Mouse (Mus musculus): ENCODE data around the gene Gzmn. TPM values are rescaled to one million over a fixed set of nuclear protein-coding genes. Genes with fewer than 3 reads are reported as not detected.
"Not testable (repeated sequence)": the region's sequence is repeated elsewhere in the genome, so short reads cannot be mapped to it uniquely, and the experiment has no call there.

The Gzmn gene
- polyA plus RNA-seq (2015; fragmentation: Nextera tagmentation; extraction: Ambion mirVana): not detected in 2 replicates

DNA sequence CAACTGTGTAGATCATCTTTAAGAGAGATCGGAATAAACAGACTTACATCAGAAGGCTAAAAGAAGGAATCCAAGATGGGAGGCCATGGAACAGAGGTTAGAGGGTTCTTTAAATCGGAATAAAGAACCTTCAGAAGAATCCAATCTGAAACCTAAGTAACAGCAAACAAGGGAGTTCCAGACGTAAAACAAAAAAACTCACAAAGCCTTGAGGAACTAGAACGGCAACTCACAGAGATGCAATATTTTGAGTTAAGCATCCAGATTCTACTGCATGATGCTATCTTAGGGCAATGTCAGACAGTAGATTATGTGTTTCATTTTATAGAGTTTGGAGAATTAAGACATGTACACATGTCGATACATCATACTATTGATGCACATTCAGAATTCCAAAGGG lies at the start of gene Gzmn:
TSS of gene Gzmn (minus strand) at position 101 of the 400 bp plus-strand sequence.
- Histone ChIP-seq H3K9ac (no peak within 1 kb of the TSS), H3K4me3 (no peak within 1 kb of the TSS), H3K36me3 (ENCODE audit: poor library complexity, severe bottlenecking) (no peaks in the 10 kb centered on the region), H3K9me3 (replicated peaks) (no peaks in the 10 kb centered on the region), H3K4me1 (no peaks in the 10 kb centered on the region), H3K4me2 (no peak within 1 kb of the TSS), H3K27ac (no peak within 1 kb of the TSS), H3K27me3 (no peaks in the 10 kb centered on the region)
- 89% methylated on average over 5 of the region's 5 CpGs for WGBS
- no peak for ATAC-seq

DNA sequence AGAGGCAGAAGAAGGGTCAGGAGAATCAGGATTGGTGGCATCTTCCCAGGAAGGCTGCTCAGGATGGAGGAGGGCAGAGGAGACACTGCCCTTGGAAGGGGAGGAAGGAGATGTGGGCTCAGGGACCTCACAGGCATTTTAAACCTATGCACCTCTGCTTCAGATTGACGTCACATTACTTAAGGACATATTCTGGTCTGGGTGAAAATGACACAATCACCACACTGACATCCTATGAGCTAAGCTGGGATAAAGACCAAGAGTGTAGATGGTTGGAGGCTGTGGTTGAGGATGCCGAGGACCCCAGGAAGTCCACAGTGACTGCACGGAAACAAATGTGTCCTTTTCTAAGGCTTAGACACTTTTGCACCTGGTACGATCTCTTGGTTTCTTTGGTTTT lies 36.9 kb upstream of the Gzmn start, which contains the start of gene Gzmf:
TSS of gene Gzmf (minus strand) at position 101 of the 400 bp plus-strand sequence.
- Histone ChIP-seq H3K9me3 (replicated peaks) (no peaks in the 10 kb centered on the region), H3K4me3 (no peak within 1 kb of the TSS), H3K9ac (no peak within 1 kb of the TSS), H3K4me2 (no peak within 1 kb of the TSS), H3K27me3 (no peaks in the 10 kb centered on the region), H3K27ac (no peak within 1 kb of the TSS), H3K36me3 (ENCODE audit: poor library complexity, severe bottlenecking) (no peaks in the 10 kb centered on the region), H3K4me1 (no peaks in the 10 kb centered on the region)
- ATAC-seq: no peak
- 91% methylated on average over 4 of the region's 4 CpGs for WGBS

DNA sequence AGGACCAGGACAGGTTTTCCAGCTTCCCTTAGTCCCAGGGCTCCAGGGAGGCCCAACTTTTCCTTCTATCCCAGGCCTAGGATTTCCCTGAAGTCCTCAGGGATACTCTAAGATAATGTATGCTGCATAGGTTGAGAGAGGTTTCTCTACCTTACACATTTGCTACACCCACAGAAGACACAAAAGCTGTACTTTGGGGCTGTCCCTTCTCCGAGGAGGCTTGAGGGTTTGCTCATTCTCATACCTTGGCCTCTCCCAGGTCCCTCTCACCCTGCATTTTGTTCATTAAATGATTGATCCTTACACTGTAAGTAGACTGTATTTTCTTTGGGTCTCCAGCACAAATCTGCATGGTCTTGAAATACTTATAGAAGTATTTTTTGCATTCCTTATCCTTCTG lies 31.2 kb upstream of the Gzmn start:
- Histone ChIP-seq H3K27me3 (no peaks in the 10 kb centered on the region), H3K27ac (no peak overlapping the region), H3K36me3 (ENCODE audit: poor library complexity, severe bottlenecking) (no peaks in the 10 kb centered on the region), H3K4me3 (no peak overlapping the region), H3K4me2 (no peak overlapping the region), H3K9me3 (replicated peaks) (no peaks in the 10 kb centered on the region), H3K9ac (no peak overlapping the region), H3K4me1 (no peaks in the 10 kb centered on the region)
- no peak for ATAC-seq
- WGBS: 75% methylated on average over 1 of the region's 1 CpGs

DNA sequence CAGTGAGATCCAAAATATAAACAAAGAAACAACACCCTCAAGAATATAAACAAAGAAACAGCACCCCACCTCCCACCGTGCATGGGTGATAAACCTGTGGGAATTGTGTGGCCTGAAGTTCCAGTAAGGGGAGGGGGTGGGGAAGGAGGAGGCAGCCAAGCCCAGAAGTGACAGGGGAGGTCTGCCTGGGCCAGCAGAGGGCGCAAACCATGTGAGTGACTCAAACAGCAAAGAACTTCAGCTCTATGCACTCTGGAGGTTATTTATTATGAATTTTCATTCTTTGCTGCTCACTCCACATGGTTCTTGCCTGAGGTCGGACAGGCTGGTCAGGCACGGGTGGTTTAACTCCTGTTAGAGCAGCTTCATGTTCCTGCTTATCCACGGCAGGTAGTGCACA lies 30.6 kb upstream of the Gzmn start:
- not testable (repeated sequence) for H3K36me3 ChIP-seq (ENCODE audit: poor library complexity, severe bottlenecking); H3K9ac ChIP-seq; H3K27ac ChIP-seq; H3K4me3 ChIP-seq; H3K4me1 ChIP-seq; H3K9me3 ChIP-seq (replicated peaks); H3K27me3 ChIP-seq; H3K4me2 ChIP-seq; ATAC-seq
- WGBS: 36% methylated on average over 5 of the region's 5 CpGs

DNA sequence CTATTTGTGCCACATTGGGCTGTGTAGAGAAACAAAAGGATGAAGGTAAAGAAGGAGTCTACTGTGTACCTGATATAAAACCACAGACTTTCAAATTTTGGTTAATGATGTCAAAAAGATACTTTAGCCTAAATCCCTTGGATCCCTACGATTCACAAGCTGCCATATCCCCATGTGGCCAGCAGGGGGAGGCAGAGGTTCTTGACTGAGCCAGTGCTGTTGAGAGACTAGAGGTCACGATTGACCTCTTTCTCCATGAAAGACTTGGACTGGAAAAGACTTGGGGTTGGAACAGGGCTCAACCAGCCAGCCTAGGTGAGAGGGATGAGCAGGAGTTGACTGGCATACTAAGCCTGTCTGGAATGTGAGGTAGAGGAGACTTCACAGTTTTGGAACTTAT lies 29.6 kb upstream of the Gzmn start:
- no peaks in the 10 kb centered on the region for H3K27me3 ChIP-seq
- H3K4me3 ChIP-seq: no peak overlapping the region

DNA sequence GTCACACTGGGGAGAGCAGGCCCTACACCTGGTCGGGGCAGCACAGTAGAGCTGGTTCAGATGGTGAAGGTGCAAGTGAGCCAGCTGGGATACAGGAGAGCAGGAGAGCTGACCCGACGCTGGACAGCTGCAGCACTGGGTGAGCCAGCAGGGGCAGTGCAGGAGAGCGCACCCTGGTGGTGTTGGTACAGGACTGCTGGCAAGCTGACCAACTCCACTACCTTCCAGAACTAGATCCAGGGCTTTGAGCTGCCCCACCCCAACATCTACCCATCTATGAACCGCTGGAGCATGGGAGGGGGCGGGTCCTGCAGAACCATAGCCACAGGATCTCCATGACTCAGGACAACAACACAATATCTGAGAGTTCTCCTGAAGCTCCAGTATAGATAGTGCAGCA lies 12.5 kb upstream of the Gzmn start:
- Histone ChIP-seq H3K4me3 (no peak overlapping the region), H3K4me1 (no peaks in the 10 kb centered on the region), H3K27me3 (no peaks in the 10 kb centered on the region), H3K27ac (no peak overlapping the region), H3K4me2 (no peak overlapping the region), H3K36me3 (ENCODE audit: poor library complexity, severe bottlenecking) (no peaks in the 10 kb centered on the region), H3K9ac (no peak overlapping the region), H3K9me3 (replicated peaks) (no peaks in the 10 kb centered on the region)
- 42% methylated on average over 6 of the region's 6 CpGs for WGBS
- ATAC-seq: no peak

More for the DNA sequence above, 29.6 kb upstream of the Gzmn start:
- H3K9ac ChIP-seq: no peak overlapping the region
- no peaks in the 10 kb centered on the region for H3K9me3 ChIP-seq (replicated peaks)
- H3K36me3 ChIP-seq (ENCODE audit: poor library complexity, severe bottlenecking): no peaks in the 10 kb centered on the region
- 7% methylated on average over 2 of the region's 2 CpGs for WGBS
- no peak for ATAC-seq
- no peak overlapping the region for H3K4me2 ChIP-seq
- no peak overlapping the region for H3K27ac ChIP-seq
- no peaks in the 10 kb centered on the region for H3K4me1 ChIP-seq

DNA sequence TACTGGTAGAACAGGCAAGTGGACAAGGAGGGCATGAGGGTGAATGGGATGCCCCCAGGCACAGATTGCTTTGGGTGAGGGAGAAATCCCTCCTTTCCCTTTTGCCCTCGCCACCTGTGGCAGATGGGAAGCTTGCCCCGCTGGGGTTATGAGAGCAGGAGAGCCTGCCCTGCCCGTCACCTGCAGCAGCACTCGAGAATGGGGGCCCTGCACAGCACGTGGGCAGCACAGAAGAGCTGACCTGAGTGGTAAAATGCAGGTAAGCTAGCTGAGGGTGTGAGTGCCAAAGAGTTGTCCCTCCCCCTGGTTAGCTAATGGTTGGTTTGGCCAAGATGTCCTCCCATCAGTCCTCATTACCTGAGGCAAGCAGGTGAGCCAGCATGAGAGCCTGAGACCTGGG lies 12.1 kb upstream of the Gzmn start:
- Histone ChIP-seq H3K9ac (no peak overlapping the region), H3K27ac (no peak overlapping the region), H3K36me3 (ENCODE audit: poor library complexity, severe bottlenecking) (no peaks in the 10 kb centered on the region), H3K27me3 (no peaks in the 10 kb centered on the region), H3K4me1 (no peaks in the 10 kb centered on the region), H3K4me3 (no peak overlapping the region), H3K9me3 (replicated peaks) (no peaks in the 10 kb centered on the region), H3K4me2 (no peak overlapping the region)
- ATAC-seq: no peak
- 81% methylated on average over 5 of the region's 5 CpGs for WGBS

DNA sequence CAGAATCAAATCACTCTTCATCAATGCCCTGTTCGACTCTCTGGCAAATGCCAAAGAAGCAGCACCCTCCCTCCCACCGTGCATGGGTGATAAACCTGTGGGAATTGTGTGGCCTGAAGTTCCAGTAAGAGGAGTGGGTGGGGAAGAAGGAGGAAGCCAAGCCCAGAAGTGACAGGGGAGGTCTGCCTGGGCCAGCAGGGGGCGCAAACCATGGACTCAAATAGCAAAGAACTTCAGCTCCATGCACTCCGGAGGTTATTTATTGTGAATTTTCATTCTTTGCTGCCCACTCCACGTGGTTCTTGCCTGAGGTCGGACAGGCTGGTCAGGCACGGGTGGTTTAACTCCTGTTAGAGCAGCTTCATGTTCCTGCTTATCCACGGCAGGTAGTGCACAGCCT lies 3.3 kb upstream of the Gzmn start:
- not testable (repeated sequence) for H3K9me3 ChIP-seq (replicated peaks); H3K4me2 ChIP-seq; ATAC-seq; H3K36me3 ChIP-seq (ENCODE audit: poor library complexity, severe bottlenecking); H3K4me3 ChIP-seq; H3K9ac ChIP-seq; H3K4me1 ChIP-seq; H3K27ac ChIP-seq; H3K27me3 ChIP-seq
- WGBS: 28% methylated on average over 8 of the region's 8 CpGs

DNA sequence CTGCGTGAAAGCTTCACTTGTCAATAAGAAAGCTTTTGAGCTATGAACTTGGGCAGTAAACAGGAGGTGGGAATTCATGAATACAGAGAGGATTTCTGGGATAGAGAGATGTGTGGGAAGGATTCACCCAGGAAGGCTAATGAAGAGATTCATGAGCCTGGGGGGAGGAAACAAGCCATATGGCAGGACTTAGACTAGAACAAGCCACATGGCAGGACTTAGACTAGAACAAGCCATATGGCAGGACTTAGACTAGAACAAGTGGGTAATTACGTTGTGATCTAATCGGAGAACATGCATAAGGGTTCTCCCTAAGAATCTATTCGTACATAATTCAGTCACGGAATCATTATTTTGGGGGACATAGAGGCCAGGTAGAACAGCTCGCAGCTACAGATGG lies 1.0 kb downstream of the Gzmn start:
- H3K36me3 ChIP-seq (ENCODE audit: poor library complexity, severe bottlenecking): no peaks in the 10 kb centered on the region
- H3K27ac ChIP-seq: no peak overlapping the region
- H3K4me2 ChIP-seq: no peak overlapping the region
- no peak overlapping the region for H3K9ac ChIP-seq
- no peaks in the 10 kb centered on the region for H3K27me3 ChIP-seq
- H3K9me3 ChIP-seq (replicated peaks): no peaks in the 10 kb centered on the region
- no peak overlapping the region for H3K4me3 ChIP-seq
- no peaks in the 10 kb centered on the region for H3K4me1 ChIP-seq
- 94% methylated on average over 6 of the region's 6 CpGs for WGBS
- no peak for ATAC-seq

DNA sequence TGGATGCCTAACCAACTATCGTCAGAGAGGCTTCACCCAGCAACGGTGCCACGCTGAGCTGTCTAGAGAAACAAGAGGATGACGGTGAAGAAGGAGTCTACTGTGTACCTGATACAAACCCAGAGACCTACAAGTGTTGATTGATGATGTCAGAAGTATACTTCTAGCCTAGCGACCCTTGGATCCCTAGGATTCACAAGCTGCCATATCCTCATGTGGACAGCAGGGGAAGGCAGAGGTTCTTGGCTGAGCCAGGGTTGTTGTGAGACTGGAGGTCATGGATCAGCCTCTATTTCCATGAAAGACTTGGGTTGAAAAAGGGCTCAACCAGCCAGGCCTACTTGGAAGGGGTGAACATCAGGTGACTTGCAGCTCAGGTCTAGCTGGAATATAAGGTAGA lies 1.7 kb downstream of the Gzmn start:
- no peak overlapping the region for H3K4me2 ChIP-seq
- WGBS: 90% methylated on average over 5 of the region's 5 CpGs
- no peak overlapping the region for H3K27ac ChIP-seq
- H3K27me3 ChIP-seq: no peaks in the 10 kb centered on the region
- no peaks in the 10 kb centered on the region for H3K4me1 ChIP-seq
- ATAC-seq: no peak
- H3K4me3 ChIP-seq: no peak overlapping the region
- H3K9ac ChIP-seq: no peak overlapping the region
- no peaks in the 10 kb centered on the region for H3K36me3 ChIP-seq (ENCODE audit: poor library complexity, severe bottlenecking)
- no peaks in the 10 kb centered on the region for H3K9me3 ChIP-seq (replicated peaks)

DNA sequence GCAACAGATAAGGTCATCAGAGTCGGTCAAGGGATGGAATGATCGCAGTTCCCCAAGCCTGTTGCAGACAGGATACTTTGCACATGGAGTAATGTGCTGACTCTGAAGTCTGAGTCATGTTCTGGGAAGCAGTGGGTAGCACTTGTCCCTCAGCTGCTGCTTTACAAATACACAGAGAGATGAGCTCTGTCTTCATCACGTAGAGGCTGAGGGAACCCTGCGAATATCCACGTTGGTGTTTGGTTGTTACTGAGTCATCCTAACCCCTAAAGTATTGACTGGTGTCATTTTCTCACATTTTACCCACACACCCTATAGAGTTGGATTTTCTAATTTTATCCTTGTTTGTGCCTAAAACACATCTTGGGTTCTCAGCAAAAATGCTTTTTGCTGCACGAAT lies 6.4 kb downstream of the Gzmn start:
- Histone ChIP-seq H3K4me3 (no peak overlapping the region), H3K4me1 (no peaks in the 10 kb centered on the region), H3K4me2 (no peak overlapping the region), H3K27me3 (no peaks in the 10 kb centered on the region), H3K36me3 (ENCODE audit: poor library complexity, severe bottlenecking) (no peaks in the 10 kb centered on the region), H3K9ac (no peak overlapping the region), H3K27ac (no peak overlapping the region), H3K9me3 (replicated peaks) (no peaks in the 10 kb centered on the region)
- 89% methylated on average over 6 of the region's 6 CpGs for WGBS
- ATAC-seq: no peak

DNA sequence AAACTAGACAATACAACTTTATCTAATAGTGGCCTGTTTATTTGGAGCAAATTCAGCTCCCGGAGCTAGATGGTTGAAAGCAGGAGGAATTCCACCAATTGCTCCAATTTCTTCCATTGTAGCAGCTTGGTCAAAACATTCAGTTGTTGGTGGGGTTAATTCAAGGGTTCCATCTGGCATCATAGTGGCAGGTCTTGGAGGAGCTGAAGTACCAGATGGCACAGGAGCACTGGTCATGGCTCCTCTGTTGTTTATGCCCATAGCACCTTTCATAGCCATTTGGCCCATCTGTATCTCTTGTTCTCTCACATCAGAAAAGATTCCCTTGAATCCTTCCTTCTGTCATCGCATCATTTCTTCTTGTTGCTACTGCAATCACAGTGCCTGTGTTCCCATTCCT lies 12.3 kb downstream of the Gzmn start:
- no peaks in the 10 kb centered on the region for H3K9me3 ChIP-seq (replicated peaks)
- no peak overlapping the region for H3K9ac ChIP-seq
- no peaks in the 10 kb centered on the region for H3K27me3 ChIP-seq
- H3K4me1 ChIP-seq: no peaks in the 10 kb centered on the region
- ATAC-seq: no peak
- no peak overlapping the region for H3K4me3 ChIP-seq
- H3K36me3 ChIP-seq (ENCODE audit: poor library complexity, severe bottlenecking): no peaks in the 10 kb centered on the region
- no peak overlapping the region for H3K4me2 ChIP-seq
- 88% methylated on average over 2 of the region's 2 CpGs for WGBS
- no peak overlapping the region for H3K27ac ChIP-seq

DNA sequence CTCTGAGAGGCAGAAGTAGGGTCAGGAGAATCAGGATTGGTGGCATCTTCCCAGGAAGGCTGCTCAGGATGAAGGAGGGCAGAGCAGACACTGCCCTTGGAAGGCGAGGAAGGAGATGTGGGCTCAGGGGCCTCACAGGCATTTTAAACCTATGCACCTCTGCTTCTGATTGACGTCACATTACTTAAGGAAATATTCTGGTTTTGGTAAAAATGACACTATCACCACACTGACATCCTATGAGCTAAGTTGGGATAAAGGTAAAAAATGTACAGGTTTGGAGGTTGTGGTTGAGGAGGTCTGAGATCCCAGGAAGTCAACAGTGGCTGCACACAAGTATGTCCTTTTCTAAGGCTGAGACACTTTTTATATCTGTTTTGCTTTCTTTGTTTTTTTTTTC lies 14.9 kb downstream of the Gzmn start, which contains the start of gene Gzmg:
TSS of gene Gzmg (minus strand) at position 101 of the 400 bp plus-strand sequence.
- 73% methylated on average over 2 of the region's 2 CpGs for WGBS
- H3K9ac ChIP-seq; H3K4me2 ChIP-seq; H3K4me1 ChIP-seq; ATAC-seq; H3K27me3 ChIP-seq; H3K4me3 ChIP-seq; H3K9me3 ChIP-seq (replicated peaks); H3K36me3 ChIP-seq (ENCODE audit: poor library complexity, severe bottlenecking); H3K27ac ChIP-seq: not testable (repeated sequence)

Data from forebrain, embryonic 13.5 days (tissue).